Mouse (Mus musculus) erythroblast, embryonic 14.5 days (primary cell): Measurements from ENCODE around the gene Gbf1. TPM values are rescaled to one million over a fixed set of nuclear protein-coding genes. Genes with fewer than 3 reads are reported as not detected.

ENCODE experiments used
- H3K27me3 ChIP-seq: 2 replicates; pipeline ENCODE4 v1.6.1; 2012; ENCODE audit warnings: inconsistent platforms; ENCODE audit not compliant: control insufficient read depth
- H3K36me3 ChIP-seq: 2 replicates; pipeline ENCODE4 v1.6.1; 2012; ENCODE audit warnings: mild to moderate bottlenecking, inconsistent platforms; ENCODE audit not compliant: control insufficient read depth
- H3K4me1 ChIP-seq: 2 replicates; pipeline ENCODE4 v1.6.1; 2012; ENCODE audit warnings: inconsistent platforms; ENCODE audit not compliant: control insufficient read depth
- H3K4me3 ChIP-seq: replicated peaks from 2 replicates; pipeline ENCODE3; 2012; ENCODE audit warnings: moderate library complexity, mild to moderate bottlenecking, inconsistent platforms
- H3K9me3 ChIP-seq: 2 replicates; pipeline ENCODE4 v1.6.1; 2012; ENCODE audit warnings: low read length, inconsistent platforms, mixed read lengths; ENCODE audit not compliant: control insufficient read depth
- GATA1 ChIP-seq: IDR thresholded peaks from 2 replicates; pipeline ENCODE4 v1.6.1; 2012; ENCODE audit warnings: low read length, inconsistent platforms, mixed read lengths
- TAL1 ChIP-seq: IDR thresholded peaks from 3 replicates; pipeline ENCODE4 v1.6.1; 2012; ENCODE audit warnings: low read length, inconsistent platforms, mixed read lengths
- polyA plus RNA-seq: library from polyadenylated mRNA; stranded (reverse); fragments of >175 nt; gene quantifications from 2 replicates; pipeline ENCODE4 v1.2.3, GENCODE M21; 2012

Gene Gbf1
- polyA plus RNA-seq, 1 experiment, result 31.8 TPM

DNA sequence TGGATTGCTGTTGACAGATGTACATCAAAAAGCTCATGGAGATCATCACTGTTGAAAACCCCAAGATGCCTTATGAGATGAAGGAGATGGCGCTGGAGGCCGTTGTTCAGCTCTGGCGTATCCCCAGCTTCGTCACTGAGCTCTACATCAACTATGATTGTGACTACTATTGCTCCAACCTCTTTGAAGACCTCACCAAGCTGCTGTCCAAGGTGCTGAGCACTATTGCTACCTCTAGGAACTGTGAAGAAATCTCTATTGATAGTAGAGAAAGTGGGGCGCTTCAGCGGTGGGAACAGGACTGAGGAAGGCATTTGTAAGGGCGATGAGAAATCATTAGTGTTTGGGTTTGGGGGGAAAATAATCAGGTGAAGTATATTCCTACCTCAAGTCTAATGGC is 112.5 kb downstream of the Gbf1 start:
- Histone ChIP-seq H3K4me3 (no peak overlapping the region), H3K4me1 (no peaks in the 10 kb centered on the region), H3K36me3 (peaks cover 91% of the 10 kb centered on the region), H3K27me3 (no peaks in the 10 kb centered on the region), H3K9me3 (no peaks in the 10 kb centered on the region)
- TF ChIP-seq TAL1 (no peak), GATA1 (no peak)

DNA sequence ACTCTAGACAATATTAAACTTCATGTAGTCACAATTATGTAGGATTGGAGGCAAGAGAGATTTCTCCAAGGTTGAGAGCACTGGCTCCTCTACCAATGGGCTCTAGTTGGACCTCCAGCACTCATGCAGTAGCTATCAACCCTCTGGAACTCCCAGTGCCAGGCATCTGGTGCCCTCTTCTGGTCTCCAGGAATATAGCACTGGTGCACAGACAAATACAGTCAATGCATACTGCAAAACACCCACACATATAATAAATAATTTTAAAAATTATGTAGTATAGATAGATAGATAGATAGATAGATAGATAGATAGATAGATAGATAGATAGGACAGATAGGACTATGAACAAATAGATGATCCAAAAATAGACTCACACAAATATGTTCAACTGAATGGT is 123.0 kb downstream of the Gbf1 start:
- peaks cover 65% of the 10 kb centered on the region for H3K36me3 ChIP-seq
- H3K27me3 ChIP-seq, result no peaks in the 10 kb centered on the region

DNA sequence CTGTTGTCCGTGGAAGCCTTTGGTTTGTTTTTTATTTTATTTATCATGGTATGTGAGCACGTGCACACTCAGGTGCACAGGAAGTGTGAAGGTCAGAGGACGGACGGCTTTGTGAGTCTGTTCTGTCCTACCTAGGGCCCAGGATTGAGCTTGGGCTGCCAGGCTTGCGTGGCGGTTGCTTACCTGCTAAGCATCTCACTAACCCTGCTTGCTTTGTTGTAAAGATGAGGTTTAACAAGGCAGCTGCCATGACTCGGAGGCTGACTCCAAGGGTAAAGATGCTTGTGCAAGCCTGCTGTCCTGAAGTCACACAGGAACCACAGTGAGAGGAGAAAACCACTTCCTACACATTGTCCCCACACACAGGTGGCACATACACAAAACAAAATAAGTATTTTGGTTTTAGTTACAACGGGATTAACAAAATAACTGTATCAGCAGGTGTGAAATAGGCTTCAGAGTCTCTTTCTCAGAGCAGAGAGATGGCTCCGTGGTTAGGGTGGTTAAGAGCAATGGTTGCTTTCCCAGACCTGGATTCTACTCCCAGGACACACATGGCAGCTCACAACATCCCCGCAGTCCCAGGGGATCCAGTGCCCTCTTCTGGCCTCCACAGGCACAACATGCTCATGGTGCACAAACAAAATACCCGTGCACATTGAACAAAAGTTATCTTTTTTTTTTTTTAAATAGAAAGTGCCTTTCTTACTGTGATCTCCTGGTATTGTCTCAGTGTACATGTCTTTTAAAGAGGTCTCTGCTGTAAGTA is 130.0 kb downstream of the Gbf1 start:
- Histone ChIP-seq H3K4me1 (no peaks in the 10 kb centered on the region), H3K9me3 (no peaks in the 10 kb centered on the region; the same call in 1 of the 2 replicates), H3K4me3 (no peak overlapping the region), H3K36me3 (peaks cover 77% of the 10 kb centered on the region), H3K27me3 (no peaks in the 10 kb centered on the region)
- TF ChIP-seq TAL1 (no peak), GATA1 (no peak)

More for the DNA sequence above, 123.0 kb downstream of the Gbf1 start:
- no peaks in the 10 kb centered on the region; the same call in 1 of the 2 replicates for H3K9me3 ChIP-seq
- H3K4me3 ChIP-seq, result no peak overlapping the region
- no peaks in the 10 kb centered on the region for H3K4me1 ChIP-seq
- TF ChIP-seq GATA1 (no peak), TAL1 (no peak)

DNA sequence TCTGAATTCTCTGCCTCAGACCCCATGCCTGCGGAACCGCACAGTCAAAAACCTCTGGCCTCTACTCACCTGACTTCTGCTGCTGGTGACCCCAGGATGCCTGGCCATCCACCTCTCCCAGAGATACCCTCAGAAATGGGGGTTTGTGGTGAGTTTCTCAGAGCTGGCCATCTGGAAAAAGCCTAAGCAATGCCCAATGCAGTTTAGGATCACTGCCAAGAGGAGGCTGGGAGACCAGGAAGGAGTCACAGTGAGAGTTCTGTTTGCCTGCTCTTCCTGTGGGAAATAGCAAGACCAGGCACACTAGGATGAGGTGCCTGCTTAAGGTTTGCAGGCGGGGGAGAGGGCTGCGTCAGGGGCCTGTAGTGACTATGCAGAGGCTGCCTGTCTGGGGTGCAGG is 132.4 kb downstream of the Gbf1 start:
- Histone ChIP-seq H3K4me1 (no peaks in the 10 kb centered on the region), H3K27me3 (no peaks in the 10 kb centered on the region), H3K9me3 (no peaks in the 10 kb centered on the region; the same call in 1 of the 2 replicates), H3K4me3 (no peak overlapping the region), H3K36me3 (peaks cover 64% of the 10 kb centered on the region)
- TF ChIP-seq TAL1 (no peak), GATA1 (no peak)

DNA sequence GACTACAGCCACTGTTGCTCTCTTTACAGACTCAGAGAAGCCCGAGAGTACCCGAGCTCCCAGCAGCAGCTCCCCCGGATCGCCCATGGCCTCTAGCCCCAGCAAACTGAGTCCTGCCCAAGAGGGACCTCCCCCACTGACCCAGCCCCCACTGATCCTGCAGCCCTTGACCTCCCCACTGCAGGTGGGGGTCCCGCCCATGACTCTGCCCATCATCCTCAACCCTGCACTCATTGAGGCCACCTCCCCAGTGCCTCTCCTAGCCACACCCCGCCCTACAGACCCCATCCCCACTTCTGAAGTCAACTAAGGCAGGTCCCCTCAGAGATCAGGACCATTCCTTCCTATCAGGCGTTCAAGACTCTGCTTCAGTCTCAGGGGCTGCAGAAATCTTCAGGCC is 133.3 kb downstream of the Gbf1 start:
- no peak overlapping the region for H3K4me3 ChIP-seq
- no peaks in the 10 kb centered on the region; the same call in 1 of the 2 replicates for H3K9me3 ChIP-seq
- no peaks in the 10 kb centered on the region for H3K27me3 ChIP-seq
- peaks cover 55% of the 10 kb centered on the region for H3K36me3 ChIP-seq
- H3K4me1 ChIP-seq, result no peaks in the 10 kb centered on the region
- no peak for TF ChIP-seq GATA1
- no peak for TF ChIP-seq TAL1

DNA sequence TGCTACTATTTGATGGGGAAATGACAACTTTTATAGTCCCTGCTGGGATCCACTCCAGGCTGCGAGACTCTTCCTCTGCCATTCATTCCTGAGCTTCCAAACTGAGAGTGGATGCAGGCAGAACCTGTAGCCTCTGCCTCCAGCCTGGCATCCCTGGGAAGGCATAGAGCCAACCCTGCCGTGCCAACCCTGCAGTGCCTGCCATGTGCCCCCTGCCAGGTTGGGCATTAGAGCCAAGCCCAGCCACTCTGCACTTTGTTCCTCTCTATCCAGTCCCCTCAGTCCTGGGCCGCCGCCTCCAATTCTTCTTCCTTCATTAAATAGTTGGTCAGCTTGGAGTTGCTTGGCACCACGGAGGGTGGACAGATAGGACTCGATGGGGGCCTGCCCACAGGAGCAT is 133.7 kb downstream of the Gbf1 start:
- no peak overlapping the region for H3K4me3 ChIP-seq
- no peaks in the 10 kb centered on the region; the same call in 1 of the 2 replicates for H3K9me3 ChIP-seq
- peaks cover 52% of the 10 kb centered on the region for H3K36me3 ChIP-seq
- no peaks in the 10 kb centered on the region for H3K27me3 ChIP-seq
- no peaks in the 10 kb centered on the region for H3K4me1 ChIP-seq
- TF ChIP-seq GATA1, result no peak
- TF ChIP-seq TAL1, result no peak

DNA sequence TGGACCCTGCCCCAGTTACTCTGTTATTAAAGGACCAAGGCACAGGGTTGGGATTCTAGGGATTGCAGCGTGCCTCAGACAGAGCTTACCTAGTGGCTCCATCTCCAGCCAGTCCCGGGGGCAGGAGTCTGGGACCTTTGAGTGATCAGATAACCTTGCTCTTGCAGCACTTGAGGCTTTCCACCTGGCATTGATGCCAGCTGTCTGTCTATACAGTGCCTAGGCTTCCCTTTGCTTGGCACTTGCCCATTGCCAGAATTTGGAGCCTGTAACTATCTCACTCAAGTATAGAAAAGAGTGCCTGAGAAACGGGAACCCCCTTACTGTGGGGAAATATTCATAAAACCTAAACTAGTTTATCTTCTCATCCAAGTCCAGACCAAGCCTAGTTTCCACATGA is 134.6 kb downstream of the Gbf1 start:
- TF ChIP-seq TAL1 (no peak), GATA1 (no peak)
- Histone ChIP-seq H3K9me3 (no peaks in the 10 kb centered on the region; the same call in 1 of the 2 replicates), H3K4me3 (no peak overlapping the region), H3K36me3 (peaks cover 45% of the 10 kb centered on the region), H3K4me1 (no peaks in the 10 kb centered on the region), H3K27me3 (peaks cover 3% of the 10 kb centered on the region; the same call in 1 of the 2 replicates)

DNA sequence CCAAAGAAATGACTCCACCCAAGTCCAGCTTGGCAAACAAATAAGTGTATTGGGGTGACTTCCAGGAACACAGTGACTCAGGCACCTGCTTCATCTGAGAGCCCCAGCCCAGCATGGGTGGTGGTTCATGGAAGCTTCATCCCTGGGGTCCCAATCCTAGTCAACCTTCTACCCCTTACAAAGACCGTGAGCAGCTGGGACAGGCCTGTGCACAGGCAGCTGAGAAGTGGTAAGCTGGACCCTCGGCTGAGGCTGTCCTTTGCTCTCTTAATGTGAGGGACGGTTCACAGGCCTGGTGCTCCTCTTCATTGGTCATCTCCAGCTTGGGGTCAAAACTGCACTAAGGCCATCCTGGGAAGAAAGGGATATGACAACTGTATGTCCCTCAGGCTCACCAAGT is 135.3 kb downstream of the Gbf1 start:
- Histone ChIP-seq H3K9me3 (no peaks in the 10 kb centered on the region), H3K4me1 (no peaks in the 10 kb centered on the region), H3K27me3 (peaks cover 7% of the 10 kb centered on the region), H3K36me3 (peaks cover 39% of the 10 kb centered on the region), H3K4me3 (no peak overlapping the region)
- no peak for TF ChIP-seq TAL1
- no peak for TF ChIP-seq GATA1

DNA sequence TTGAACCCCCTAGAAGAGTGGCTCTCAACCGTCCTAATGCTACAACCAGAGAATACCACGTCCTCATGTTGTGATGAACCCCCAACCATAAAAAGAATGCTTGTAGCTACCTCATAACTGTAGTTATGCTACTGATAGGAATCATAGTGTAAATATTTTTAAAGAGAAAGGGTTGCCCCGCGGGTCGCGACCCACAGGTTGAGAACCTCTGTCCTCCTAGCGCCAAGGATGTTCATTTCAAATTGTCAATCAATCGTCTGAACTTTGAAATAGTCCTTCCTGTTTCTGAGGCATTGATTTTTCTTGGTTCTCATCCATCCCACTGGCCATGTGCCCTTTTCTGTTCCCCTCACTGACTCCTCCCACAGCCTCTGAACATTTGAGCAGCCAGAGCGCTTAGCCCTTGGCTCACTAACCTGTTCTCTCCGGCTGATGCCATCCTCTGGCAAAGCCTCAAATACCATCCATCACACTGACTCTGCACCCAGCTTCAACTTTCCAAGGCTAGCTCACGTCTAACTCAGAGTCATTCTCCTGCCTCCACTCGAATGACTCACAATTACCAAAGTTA is 138.3 kb downstream of the Gbf1 start:
- no peaks in the 10 kb centered on the region; the same call in 1 of the 2 replicates for H3K4me1 ChIP-seq
- peaks cover 12% of the 10 kb centered on the region for H3K36me3 ChIP-seq
- no peak overlapping the region for H3K4me3 ChIP-seq
- H3K27me3 ChIP-seq, result peaks cover 17% of the 10 kb centered on the region
- H3K9me3 ChIP-seq, result no peaks in the 10 kb centered on the region
- TF ChIP-seq GATA1 (no peak), TAL1 (no peak)
